Mouse (Mus musculus): Measurements from ENCODE around the gene Hbp1.

DNA sequence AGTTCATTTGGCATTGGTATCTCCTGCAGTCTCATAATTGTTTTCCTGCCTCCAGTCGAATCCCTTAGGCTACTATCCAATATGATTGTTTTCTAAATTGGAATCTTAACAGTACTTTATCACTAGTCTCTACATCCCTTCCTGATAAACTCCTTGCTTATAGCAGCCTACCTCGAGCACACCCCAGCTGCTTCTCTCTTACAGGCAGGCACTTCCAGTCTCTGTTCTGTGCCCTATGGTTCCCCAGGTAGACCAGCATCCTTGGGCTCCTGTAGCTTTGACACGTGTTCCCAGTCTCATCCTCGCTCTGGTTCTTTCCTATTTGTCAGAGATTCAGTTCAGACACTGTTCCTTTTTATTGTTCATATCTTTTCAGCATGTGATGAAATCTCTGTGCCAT is 66.0 kb downstream of the Hbp1 start:
- no peak for TF ChIP-seq POLR2A (IDR thresholded peaks at IDR 0.05; ENCODE audit: control insufficient read depth, extremely low read depth, insufficient read depth, low read length, poor library complexity)
- TF ChIP-seq CTCF (IDR thresholded peaks at IDR 0.05; ENCODE audit: borderline replicate concordance, control insufficient read depth, extremely low read depth, insufficient read depth, low read length, poor library complexity) = no peak

All from thymus, adult 2 months (tissue).